Mouse (Mus musculus) midbrain, postnatal 0 days (tissue): ENCODE results near the gene Fam131c. TPM values are rescaled to one million over a fixed set of nuclear protein-coding genes. Genes with fewer than 3 reads are reported as not detected.

Source experiments
- ATAC-seq: fragments of 200-750 bp; cut with Nextera tagmentation; 2 replicates; pipeline ENCODE4 v1.8.0; 2017; ENCODE audit warnings: moderate number of reproducible peaks, mild to moderate bottlenecking, moderate TSS enrichment, moderate library complexity; ENCODE audit not compliant: low FRiP score
- DNase-seq: peaks from one replicate; pipeline ENCODE4 v3.0.0-alpha.2; 2015; ENCODE audit warnings: low spot score
- H3K27ac ChIP-seq: fragments of 300-500 bp; sonication (generic); 2 replicates; pipeline ENCODE4 v1.5.1; 2014; ENCODE audit warnings: low read depth, mild to moderate bottlenecking, low read length, mixed read lengths
- H3K27me3 ChIP-seq: fragments of 300-500 bp; sonication (generic); 2 replicates; pipeline ENCODE4 v1.6.1; 2014; ENCODE audit warnings: low read length, control low read depth, mixed read lengths; ENCODE audit not compliant: insufficient read depth
- H3K36me3 ChIP-seq: fragments of 300-500 bp; sonication (generic); 2 replicates; pipeline ENCODE4 v1.6.1; 2014; ENCODE audit warnings: low read length, control low read depth, mixed read lengths; ENCODE audit not compliant: insufficient read depth
- H3K4me1 ChIP-seq: fragments of 300-500 bp; sonication (generic); 2 replicates; pipeline ENCODE4 v1.6.1; 2014; ENCODE audit warnings: mild to moderate bottlenecking, control low read depth, antibody characterized with exemption, low read length, mixed read lengths; ENCODE audit not compliant: insufficient read depth
- H3K4me2 ChIP-seq: fragments of 300-500 bp; sonication (generic); 2 replicates; pipeline ENCODE4 v1.6.1; 2014; ENCODE audit warnings: low read depth, mild to moderate bottlenecking, low read length, mixed read lengths; ENCODE audit not compliant: poor library complexity, severe bottlenecking
- H3K4me3 ChIP-seq: fragments of 300-500 bp; sonication (generic); 2 replicates; pipeline ENCODE4 v1.5.1; 2014; ENCODE audit warnings: low read depth, mild to moderate bottlenecking, low read length, moderate library complexity
- H3K9ac ChIP-seq: fragments of 300-500 bp; sonication (generic); replicated peaks from 2 replicates; pipeline ENCODE4 v1.6.1; 2014; ENCODE audit warnings: mild to moderate bottlenecking, low read length, moderate library complexity, mixed read lengths; ENCODE audit not compliant: poor library complexity, severe bottlenecking
- H3K9me3 ChIP-seq: fragments of 300-500 bp; sonication (generic); 2 replicates; pipeline ENCODE4 v1.6.1; 2016; ENCODE audit warnings: low read length, control low read depth
- CTCF ChIP-seq: IDR thresholded peaks from 2 replicates; pipeline ENCODE4 v1.5.1; 2016; ENCODE audit warnings: antibody characterized with exemption, mild to moderate bottlenecking
- WGBS: fragments of 180-500 bp; shearing (Covaris S2); extraction: QIAGEN DNeasy Blood & Tissue Kit; methylation state at CpG from one replicate; pipeline ENCODE4 v1.1.7; 2014; 5-methylcytosine and 5-hydroxymethylcytosine counted together
- polyA plus RNA-seq: library from polyadenylated mRNA; unstranded; fragments of >200 nt; fragmentation: Nextera tagmentation; extraction: Ambion mirVana; gene quantifications from 2 replicates; pipeline ENCODE4 v1.2.1, GENCODE M21; 2015
- total RNA-seq: library from RNA; depleted of rRNA; stranded (reverse); fragments of >200 nt; gene quantifications from 2 replicates; pipeline ENCODE4 v1.2.3, GENCODE M21; 2014

Gene Fam131c
- total and polyA plus RNA-seq, 2 experiments from 2014 or later: 56.7 to 119 TPM

DNA sequence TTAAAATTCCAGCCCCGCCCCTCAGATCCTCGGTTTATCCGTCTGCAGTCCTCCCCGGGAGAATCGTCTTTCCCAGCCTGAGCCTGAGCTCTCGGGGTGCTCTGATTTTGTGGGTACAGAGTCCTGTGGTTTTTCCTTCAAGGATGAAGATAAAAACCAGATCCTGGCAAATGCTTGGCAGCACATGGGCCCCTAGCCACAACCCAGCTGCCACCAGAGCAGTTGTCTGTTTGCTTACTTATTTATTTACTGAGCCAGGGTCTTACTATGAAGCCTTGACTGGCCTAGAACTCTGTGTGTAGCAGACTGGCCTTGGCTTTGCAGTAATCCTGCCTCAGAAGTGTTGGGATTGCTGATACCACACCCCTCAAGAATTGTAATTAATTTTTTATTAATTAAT, 8.8 kb upstream of the Fam131c start:
- Histone ChIP-seq H3K4me3 (no peak overlapping the region), H3K9ac (no peak overlapping the region), H3K4me1 (no peaks in the 10 kb centered on the region), H3K36me3 (no peaks in the 10 kb centered on the region), H3K4me2 (no peak overlapping the region), H3K27ac (no peak overlapping the region), H3K9me3 (no peaks in the 10 kb centered on the region), H3K27me3 (peaks cover 7% of the 10 kb centered on the region; the same call in 1 of the 2 replicates)
- TF ChIP-seq CTCF: no peak
- DNase-seq: no peak
- 88% methylated on average over 6 of the region's 6 CpGs for WGBS
- no peak for ATAC-seq

DNA sequence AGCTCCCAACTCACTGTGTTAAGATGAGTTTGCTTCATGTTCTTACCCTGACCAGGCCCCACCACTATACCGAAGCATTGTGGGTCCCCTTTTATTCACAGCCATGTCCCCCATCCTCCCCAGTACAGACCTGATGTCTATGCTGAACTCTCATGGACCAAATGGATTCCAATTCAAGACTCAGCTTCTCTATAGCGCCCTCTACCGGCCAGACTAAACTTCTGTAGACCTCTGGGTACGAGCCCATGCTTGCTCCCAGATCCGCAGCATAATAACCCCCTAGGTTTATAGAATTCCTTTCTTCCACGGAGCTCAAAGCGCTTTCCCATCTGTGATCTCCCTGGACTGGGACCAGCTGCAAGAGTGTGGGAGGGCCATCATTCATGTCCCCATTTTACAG, 7.2 kb upstream of the Fam131c start:
- Histone ChIP-seq H3K4me2 (no peak overlapping the region), H3K36me3 (no peaks in the 10 kb centered on the region), H3K27ac (no peak overlapping the region), H3K9me3 (no peaks in the 10 kb centered on the region), H3K4me3 (no peak overlapping the region), H3K4me1 (no peaks in the 10 kb centered on the region), H3K9ac (no peak overlapping the region), H3K27me3 (peaks cover 8% of the 10 kb centered on the region; the same call in 1 of the 2 replicates)
- ATAC-seq (no peak), DNase-seq (peak; percentile 40)
- WGBS: 32% methylated on average over 7 of the region's 7 CpGs
- TF ChIP-seq CTCF: peak; percentile 62

DNA sequence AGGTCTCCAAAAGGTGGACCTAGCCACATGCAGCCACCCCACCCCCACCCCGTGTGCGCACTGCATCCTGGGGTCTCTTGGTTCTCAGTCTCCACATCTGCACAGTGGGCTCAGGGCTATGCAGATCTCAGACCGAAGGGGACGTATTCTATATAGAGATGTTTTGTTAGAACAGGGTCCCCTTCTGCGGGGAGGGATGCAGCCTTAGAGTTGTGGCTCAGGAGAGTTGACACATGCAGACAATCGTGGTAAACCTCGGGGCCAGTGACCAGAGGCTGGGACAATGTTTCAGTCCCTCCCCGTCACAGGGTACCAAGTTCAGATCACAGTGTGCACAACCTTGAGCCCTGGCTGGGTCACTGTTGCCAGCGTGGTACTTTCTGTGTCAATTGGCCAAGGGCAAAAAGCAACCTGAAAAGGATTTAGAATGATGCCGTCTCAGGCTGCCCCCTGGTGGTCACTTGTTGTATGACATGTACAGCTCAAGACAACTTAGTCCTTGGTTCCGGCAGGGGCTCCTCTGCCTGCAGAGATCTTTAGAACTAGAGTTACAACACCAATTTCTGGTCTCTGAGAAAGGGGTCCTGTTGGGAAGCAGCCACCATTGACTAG, 5.0 kb upstream of the Fam131c start:
- no peak overlapping the region for H3K27ac ChIP-seq
- H3K9me3 ChIP-seq: no peaks in the 10 kb centered on the region
- TF ChIP-seq CTCF: peak; percentile 94
- DNase-seq (peak; percentile 87), ATAC-seq (peak; percentile 24; the same call in 1 of the 2 replicates)
- no peak overlapping the region for H3K9ac ChIP-seq
- no peaks in the 10 kb centered on the region for H3K36me3 ChIP-seq
- no peaks in the 10 kb centered on the region for H3K4me1 ChIP-seq
- H3K4me3 ChIP-seq: no peak overlapping the region
- WGBS: 25% methylated on average over 11 of the region's 11 CpGs
- no peak overlapping the region for H3K4me2 ChIP-seq
- H3K27me3 ChIP-seq: peaks cover 9% of the 10 kb centered on the region; the same call in 1 of the 2 replicates

DNA sequence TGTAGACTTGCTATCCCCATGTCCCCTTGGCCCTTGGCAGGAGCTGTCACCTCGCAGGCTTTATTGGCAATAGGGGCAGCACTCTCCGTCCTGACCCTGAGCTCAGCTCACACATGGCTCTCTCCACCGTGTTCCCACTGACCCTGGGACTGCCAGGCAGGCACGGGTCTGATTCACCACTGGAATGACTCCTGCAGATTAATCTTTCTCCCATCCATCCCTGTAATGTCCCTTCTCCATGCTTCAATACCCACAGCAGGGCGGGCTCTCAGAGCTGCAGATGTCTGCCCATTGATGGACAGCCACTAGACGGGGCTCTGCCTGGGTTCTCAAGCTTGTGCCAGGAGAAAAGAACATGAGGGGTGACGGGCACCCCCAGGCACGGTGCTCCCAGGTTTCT, 2.9 kb upstream of the Fam131c start:
- ATAC-seq (no peak), DNase-seq (no peak)
- Histone ChIP-seq H3K9ac (no peak overlapping the region), H3K27me3 (peaks cover 9% of the 10 kb centered on the region; the same call in 1 of the 2 replicates), H3K36me3 (no peaks in the 10 kb centered on the region), H3K9me3 (no peaks in the 10 kb centered on the region), H3K4me1 (no peaks in the 10 kb centered on the region), H3K27ac (no peak overlapping the region), H3K4me3 (no peak overlapping the region), H3K4me2 (no peak overlapping the region)
- TF ChIP-seq CTCF: no peak
- WGBS: 49% methylated on average over 8 of the region's 8 CpGs

DNA sequence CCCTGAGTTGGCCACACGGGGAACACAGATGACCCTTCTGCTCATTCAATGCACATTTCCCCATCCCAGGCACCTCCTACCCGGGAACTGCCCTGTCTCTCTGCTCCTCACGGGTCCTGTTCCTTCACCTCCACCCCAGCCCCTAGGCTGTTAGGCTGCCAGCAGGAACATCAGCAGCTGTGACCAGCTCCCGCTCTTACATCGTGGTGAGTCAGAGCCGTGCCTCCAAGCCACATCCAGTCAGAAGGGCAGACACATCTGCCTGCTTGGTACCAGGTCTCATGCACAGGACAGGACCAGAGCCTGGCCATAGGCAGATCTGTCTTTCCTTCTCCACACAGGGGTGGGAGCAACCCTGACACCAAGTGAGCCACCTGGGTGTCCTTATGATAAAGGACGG, 2.1 kb upstream of the Fam131c start:
- Histone ChIP-seq H3K9ac (no peak overlapping the region), H3K4me1 (no peaks in the 10 kb centered on the region), H3K36me3 (no peaks in the 10 kb centered on the region), H3K4me2 (no peak overlapping the region), H3K27me3 (peaks cover 9% of the 10 kb centered on the region; the same call in 1 of the 2 replicates), H3K4me3 (no peak overlapping the region), H3K27ac (no peak overlapping the region), H3K9me3 (no peaks in the 10 kb centered on the region)
- no peak for DNase-seq
- ATAC-seq: no peak
- 66% methylated on average over 7 of the region's 7 CpGs for WGBS
- no peak for TF ChIP-seq CTCF

DNA sequence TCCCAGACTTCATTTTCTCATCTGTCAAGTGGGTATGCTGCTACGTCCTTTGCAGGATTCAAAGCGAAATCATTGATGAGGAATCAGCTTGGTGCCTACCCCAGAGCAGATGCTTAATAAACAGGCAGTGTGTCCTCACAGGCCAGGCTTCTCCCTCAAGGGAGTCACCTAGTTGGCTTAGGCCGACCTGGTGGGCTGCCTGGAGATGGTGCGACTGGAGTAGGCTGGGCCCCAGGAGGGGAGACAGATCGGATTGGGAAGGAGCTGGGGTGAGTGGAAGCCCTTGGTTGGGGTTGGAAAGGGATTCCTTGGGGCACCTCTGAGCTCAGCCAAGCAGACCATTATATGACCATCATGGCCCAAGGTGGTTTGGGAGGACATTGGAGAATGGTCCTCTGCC, 4.4 kb downstream of the Fam131c start:
- H3K9ac ChIP-seq: no peak overlapping the region
- 95% methylated on average over 5 of the region's 5 CpGs for WGBS
- no peaks in the 10 kb centered on the region for H3K36me3 ChIP-seq

More for the DNA sequence above, 4.4 kb downstream of the Fam131c start:
- H3K4me2 ChIP-seq: no peak overlapping the region
- H3K4me1 ChIP-seq: no peaks in the 10 kb centered on the region
- no peak overlapping the region for H3K4me3 ChIP-seq
- H3K27me3 ChIP-seq: no peaks in the 10 kb centered on the region
- no peak for DNase-seq
- no peaks in the 10 kb centered on the region for H3K9me3 ChIP-seq
- TF ChIP-seq CTCF: no peak
- H3K27ac ChIP-seq: no peak overlapping the region
- no peak for ATAC-seq
